ENCODE assay signal across 12 mouse cellular contexts in the genomic region with DNA sequence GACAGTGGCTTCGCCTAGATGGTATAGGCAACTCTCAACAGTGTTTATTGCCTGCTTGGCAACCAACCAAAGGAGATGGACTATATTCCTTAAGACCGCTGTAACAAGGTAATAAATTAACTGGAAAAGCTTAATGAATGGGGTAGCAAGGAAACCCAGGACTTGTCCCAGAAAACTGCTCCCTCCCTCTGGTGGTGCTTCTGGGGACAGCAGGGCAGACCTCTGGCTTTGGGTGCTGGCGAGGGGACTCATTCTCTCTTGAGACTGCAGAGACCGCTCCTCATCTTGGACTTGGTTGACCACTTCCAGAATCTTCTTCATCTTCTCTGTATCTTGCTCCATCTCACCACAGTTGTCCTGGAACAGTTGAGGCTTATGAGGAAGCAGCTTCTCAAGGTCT. TPM values are rescaled to one million over a fixed set of nuclear protein-coding genes. Genes with fewer than 3 reads are reported as not detected.
A peak's percentile ranks its signal among the peaks of the same experiment; 100 is the strongest.
DNase-seq lines count a peak whose midpoint lies in the region; ATAC-seq and TF ChIP-seq lines count a peak whose summit lies in the region.
"Had no signal": no experiment of that assay in that cellular context is flagged by ENCODE, and none has a peak within 500 bp of the region (broad histone marks: within the 10 kb centered on the region; RNA-seq: fewer than 3 reads in every experiment).

No protein-coding gene starts in this region.

- TF ChIP-seq EP300 in liver, embryonic 14.5 days (IDR thresholded peaks at IDR 0.05; ENCODE audit: low read depth) = no peak

- no peak for DNase-seq in hindbrain, postnatal 0 days (ENCODE audit: low spot score)
- peak; percentile 22 for DNase-seq in lung, embryonic 14.5 days
- no peak for DNase-seq in lung, adult 18-20 months
- peak; percentile 12 for DNase-seq in ES-CJ7 (ENCODE audit: low read depth, low spot score)
- DNase-seq in liver, embryonic 14.5 days (ENCODE audit: low read depth in 3 of 3, low spot score in 3 of 3) = no peak
- DNase-seq in adrenal gland, adult 2 months = no peak
- no peak for DNase-seq in adrenal gland, postnatal 14 days
- DNase-seq: gastrocnemius, postnatal 36 days; thymus, postnatal 36 days had no signal

- peak; percentile 54 for TF ChIP-seq CTCF in hindbrain, postnatal 0 days (IDR thresholded peaks at IDR 0.05; ENCODE audit: low read depth)
- TF ChIP-seq CTCF in lung, embryonic 14.5 days (IDR thresholded peaks at IDR 0.05; ENCODE audit: low read depth) = peak; percentile 42
- peak; percentile 72 for TF ChIP-seq CTCF in liver, embryonic 14.5 days (IDR thresholded peaks at IDR 0.05; ENCODE audit: low read depth)

- no peaks in the 10 kb centered on the region for H3K9me3 ChIP-seq in hindbrain, postnatal 0 days (ENCODE audit: low read length)
- H3K9me3 ChIP-seq in hindbrain, embryonic 12.5 days (replicated peaks) = no peaks in the 10 kb centered on the region
- H3K9me3 ChIP-seq in lung, embryonic 14.5 days (ENCODE audit: low read depth, low read length) = no peaks in the 10 kb centered on the region
- no peaks in the 10 kb centered on the region for H3K9me3 ChIP-seq in liver, embryonic 14.5 days (ENCODE audit: control insufficient read depth, low read length)
- H3K9me3 ChIP-seq: forebrain, embryonic 12.5 days; lung, embryonic 15.5 days had no signal

- WGBS in hindbrain, postnatal 0 days = 89% methylated on average over 4 of the region's 4 CpGs
- WGBS in hindbrain, embryonic 12.5 days = 91% methylated on average over 4 of the region's 4 CpGs
- WGBS in lung, embryonic 14.5 days = 82% methylated on average over 4 of the region's 4 CpGs
- 79% methylated on average over 4 of the region's 4 CpGs for WGBS in liver, embryonic 14.5 days (ENCODE audit: insufficient replicate concordance)

- no peaks in the 10 kb centered on the region for H3K4me1 ChIP-seq in hindbrain, postnatal 0 days (ENCODE audit: insufficient read depth, low read length)
- H3K4me1 ChIP-seq in hindbrain, embryonic 12.5 days = peaks cover 5% of the 10 kb centered on the region
- H3K4me1 ChIP-seq in lung, embryonic 14.5 days (ENCODE audit: insufficient read depth) = no peaks in the 10 kb centered on the region
- H3K4me1 ChIP-seq in liver, embryonic 14.5 days (replicated peaks; ENCODE audit: control insufficient read depth in 2 of 2, insufficient read depth in 2 of 2, low read length in 1 of 2) = peaks cover 15 to 17% of the 10 kb centered on the region in 2 experiments
- H3K4me1 ChIP-seq: lung, embryonic 15.5 days had no signal

- no peak overlapping the region for H3K4me2 ChIP-seq in hindbrain, postnatal 0 days (ENCODE audit: low read depth, low read length)
- H3K4me2 ChIP-seq in hindbrain, embryonic 12.5 days (replicated peaks) = no peak overlapping the region
- H3K4me2 ChIP-seq in lung, embryonic 14.5 days = no peak overlapping the region
- H3K4me2 ChIP-seq in liver, embryonic 14.5 days (ENCODE audit: low read depth) = no peak overlapping the region
- H3K4me2 ChIP-seq: forebrain, embryonic 12.5 days; lung, embryonic 15.5 days had no signal

- H3K9ac ChIP-seq in hindbrain, postnatal 0 days (replicated peaks; ENCODE audit: low read length) = no peak overlapping the region
- H3K9ac ChIP-seq in hindbrain, embryonic 12.5 days = no peak overlapping the region
- no peak overlapping the region for H3K9ac ChIP-seq in lung, embryonic 14.5 days
- no peak overlapping the region for H3K9ac ChIP-seq in liver, embryonic 14.5 days (replicated peaks)
- H3K9ac ChIP-seq: forebrain, embryonic 12.5 days; lung, embryonic 15.5 days had no signal

- no peak overlapping the region for H3K27ac ChIP-seq in hindbrain, postnatal 0 days
- no peak overlapping the region for H3K27ac ChIP-seq in hindbrain, embryonic 12.5 days
- no peak overlapping the region for H3K27ac ChIP-seq in lung, embryonic 14.5 days (ENCODE audit: low read depth)
- H3K27ac ChIP-seq in liver, embryonic 14.5 days = no peak overlapping the region
- H3K27ac ChIP-seq: forebrain, embryonic 12.5 days; lung, embryonic 15.5 days had no signal

- ATAC-seq in hindbrain, postnatal 0 days = no peak
- no peak for ATAC-seq in hindbrain, embryonic 12.5 days (ENCODE audit: low FRiP score)
- ATAC-seq in lung, embryonic 14.5 days (ENCODE audit: insufficient read depth) = no peak
- ATAC-seq in liver, embryonic 14.5 days (ENCODE audit: insufficient read depth) = no peak

- no peak overlapping the region for H3K4me3 ChIP-seq in hindbrain, postnatal 0 days (ENCODE audit: low read length)
- no peak overlapping the region for H3K4me3 ChIP-seq in hindbrain, embryonic 12.5 days
- no peak overlapping the region for H3K4me3 ChIP-seq in lung, embryonic 14.5 days (ENCODE audit: low read depth, low read length)
- H3K4me3 ChIP-seq in liver, embryonic 14.5 days (ENCODE audit: insufficient read depth in 1 of 2, low read depth in 2 of 2, low read length in 2 of 2) = no peak overlapping the region
- H3K4me3 ChIP-seq: forebrain, embryonic 12.5 days; lung, embryonic 15.5 days had no signal

- no peaks in the 10 kb centered on the region for H3K27me3 ChIP-seq in hindbrain, postnatal 0 days (ENCODE audit: insufficient read depth, low read length)
- no peaks in the 10 kb centered on the region for H3K27me3 ChIP-seq in hindbrain, embryonic 12.5 days
- H3K27me3 ChIP-seq in lung, embryonic 14.5 days (ENCODE audit: insufficient read depth, low read length) = no peaks in the 10 kb centered on the region
- H3K27me3 ChIP-seq in liver, embryonic 14.5 days (ENCODE audit: control insufficient read depth, insufficient read depth, low read length) = no peaks in the 10 kb centered on the region
- H3K27me3 ChIP-seq: forebrain, embryonic 12.5 days; lung, embryonic 15.5 days had no signal

- no peaks in the 10 kb centered on the region for H3K36me3 ChIP-seq in hindbrain, postnatal 0 days (ENCODE audit: insufficient read depth, low read length)
- H3K36me3 ChIP-seq in hindbrain, embryonic 12.5 days = no peaks in the 10 kb centered on the region
- 0 out of 2 replicates have a peak, but pooled peaks cover 11% of the 10 kb centered on the region for H3K36me3 ChIP-seq in lung, embryonic 14.5 days (ENCODE audit: insufficient read depth)
- peaks cover 52% of the 10 kb centered on the region for H3K36me3 ChIP-seq in liver, embryonic 14.5 days (replicated peaks; ENCODE audit: control insufficient read depth, insufficient read depth, low read depth)
- H3K36me3 ChIP-seq: forebrain, embryonic 12.5 days; lung, embryonic 15.5 days had no signal

RNA-seq across cellular contexts. Expression of gene Endod1, which starts 24.3 kb away (rescaled TPM):
- 85.8 and 94.7 TPM in 2 replicates for total RNA-seq in hindbrain, postnatal 0 days (2014; rRNA removed)
- 40.1 and 41.1 TPM in 2 replicates for polyA plus RNA-seq in hindbrain, postnatal 0 days (2015; fragmentation: Nextera tagmentation; extraction: Ambion mirVana)
- polyA plus RNA-seq in hindbrain, embryonic 12.5 days (2016; fragmentation: Nextera tagmentation; extraction: Ambion mirVana) = 11.0 and 11.9 TPM in 2 replicates
- 18.9 and 20.6 TPM in 2 replicates for polyA plus RNA-seq in lung, embryonic 14.5 days (2014; fragmentation: Nextera tagmentation; extraction: Ambion mirVana)
- 18.8 and 22.3 TPM in 2 replicates for polyA plus RNA-seq in liver, embryonic 14.5 days (2012; rRNA removed)
- 41.8 and 42.3 TPM in 2 replicates for polyA plus RNA-seq in liver, embryonic 14.5 days (2014; fragmentation: Nextera tagmentation; extraction: Ambion mirVana)
- total RNA-seq in adrenal gland, adult 2 months (2021) = 10 to 100 TPM; 15.0 to 18.9 TPM
- polyA plus RNA-seq in adrenal gland, adult 2 months (2012; rRNA removed) = 29.0 and 32.5 TPM in 2 replicates
- total RNA-seq in adrenal gland, postnatal 14 days (2021) = 13.8 and 15.7 TPM in 2 replicates

Comparison
In these comparisons a context has a peak if more than half of its experiments do, and no peak if none do; other contexts are left out.
1. DNase-seq: peak in lung, embryonic 14.5 days (single experiment) and ES-CJ7 (single experiment); none in hindbrain, postnatal 0 days (single experiment), lung, adult 18-20 months (0 of 2), liver, embryonic 14.5 days (0 of 3), adrenal gland, adult 2 months (single experiment) and adrenal gland, postnatal 14 days (single experiment).
2. Peak in every context shown above with its lines, with median percentiles within 50 percentile points of each other: CTCF ChIP-seq.